In the genomic region with DNA sequence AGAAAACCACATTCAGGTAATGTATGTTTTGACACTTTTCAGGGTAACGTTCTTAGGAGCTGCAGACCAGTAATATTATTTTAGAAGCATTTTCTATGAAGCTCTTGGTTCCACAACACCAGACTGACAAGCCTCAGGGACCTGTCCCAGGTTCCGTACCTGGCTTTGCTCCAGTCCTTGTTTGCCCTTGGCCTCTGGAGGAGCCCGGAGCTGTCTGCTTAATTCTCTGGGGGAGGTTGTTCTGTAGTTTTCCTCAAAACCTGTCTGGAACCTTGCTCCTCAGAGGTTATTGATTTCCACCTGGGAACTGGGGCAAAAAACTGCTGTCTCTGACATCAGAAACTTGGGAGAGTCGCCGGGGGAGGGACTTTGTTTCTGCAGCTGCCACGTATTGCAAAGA, we compare ENCODE assay signal across 14 mouse cellular contexts.
DNase-seq lines count a peak whose midpoint lies in the region.
"Had no signal": no experiment of that assay in that cellular context is flagged by ENCODE, and none has a peak within 500 bp of the region (broad histone marks: within the 10 kb centered on the region; RNA-seq: fewer than 3 reads in every experiment).

No protein-coding gene starts in this region.

- peak; percentile 57 for DNase-seq in cerebellum, adult 9-11 months
- no peak for DNase-seq in cerebellum, adult 8-10 months
- peak; percentile 34 for DNase-seq in kidney, adult 11 months
- no peak for DNase-seq in kidney, postnatal 10 days
- peak; percentile 50 for DNase-seq in brain, adult 2 months (ENCODE audit: low read depth, low spot score)
- DNase-seq in kidney, postnatal 25 days: peak; percentile 42 to 61
- DNase-seq in right cerebral cortex, postnatal 36 days (ENCODE audit: low spot score in 2 of 2): no peak
- DNase-seq: adrenal gland, postnatal 36 days; forebrain, postnatal 0 days; layer of hippocampus, adult 9-11 months; liver; lung, adult 2 months; lung, postnatal 10 days; thymus, postnatal 4 days had no signal

Comparison
In these comparisons a context has a peak if more than half of its experiments do, and no peak if none do; other contexts are left out.
1. DNase-seq: peak in cerebellum, adult 9-11 months (single experiment), kidney, adult 11 months (single experiment), brain, adult 2 months (single experiment) and kidney, postnatal 25 days (2 of 2); none in cerebellum, adult 8-10 months (single experiment), kidney, postnatal 10 days (single experiment) and right cerebral cortex, postnatal 36 days (0 of 2).